Mouse (Mus musculus): ENCODE measurements around the gene Mrpl42. TPM values are rescaled to one million over a fixed set of nuclear protein-coding genes. Genes with fewer than 3 reads are reported as not detected.
A peak's percentile ranks its signal among the peaks of the same experiment; 100 is the strongest.

Mrpl42 gene
- total and polyA plus RNA-seq, 3 experiments, result 14.5 to 113 (median 109) TPM

- Histone ChIP-seq H3K27me3 (ENCODE audit: insufficient read depth, low read length) (no peaks in the 10 kb centered on the region), H3K4me1 (ENCODE audit: insufficient read depth, low read depth, low read length) (peaks cover 32% of the 10 kb centered on the region), H3K9me3 (replicated peaks) (peaks cover 5% of the 10 kb centered on the region), H3K36me3 (replicated peaks) (peaks cover 7% of the 10 kb centered on the region), H3K4me3 (ENCODE audit: low read depth, low read length) (peak overlapping the region; percentile 92)
- TF ChIP-seq CTCF (IDR thresholded peaks at IDR 0.05; ENCODE audit: low read depth, low read length), result no peak
- no peak for TF ChIP-seq TAL1 (conservative IDR thresholded peaks at IDR 0.05; ENCODE audit: low read depth, low read length)
- TF ChIP-seq GATA2 (IDR thresholded peaks at IDR 0.05; ENCODE audit: borderline replicate concordance, low read depth, low read length), result no peak
- TF ChIP-seq GATA1 (IDR thresholded peaks at IDR 0.05; ENCODE audit: borderline replicate concordance, low read length), result no peak
- no peak for TF ChIP-seq POLR2AphosphoS5 (IDR thresholded peaks at IDR 0.05; ENCODE audit: insufficient replicate concordance, low read depth, low read length)
- ATAC-seq (ENCODE audit: extremely low read depth, insufficient number of reproducible peaks, low FRiP score, poor library complexity, severe bottlenecking) (no peak), DNase-seq (ENCODE audit: low spot score) (no peak)
Measured at GRCm38 (mm10) chr10:95513768-95514556, 12.2 kb upstream of the Mrpl42 start.

GRCm38 (mm10) chr10:95512635-95513034 lies 10.9 kb upstream of the Mrpl42 start:
- ATAC-seq (ENCODE audit: extremely low read depth, insufficient number of reproducible peaks, low FRiP score, poor library complexity, severe bottlenecking), result no peak
- Histone ChIP-seq H3K9me3 (replicated peaks) (peaks cover 5% of the 10 kb centered on the region), H3K4me1 (ENCODE audit: insufficient read depth, low read depth, low read length) (peaks cover 32% of the 10 kb centered on the region), H3K27me3 (ENCODE audit: insufficient read depth, low read length) (peaks cover 4% of the 10 kb centered on the region), H3K36me3 (replicated peaks) (peaks cover 2% of the 10 kb centered on the region), H3K4me3 (ENCODE audit: low read depth, low read length) (no peak overlapping the region)
- TF ChIP-seq GATA1 (IDR thresholded peaks at IDR 0.05; ENCODE audit: borderline replicate concordance, low read length) (no peak), GATA2 (IDR thresholded peaks at IDR 0.05; ENCODE audit: borderline replicate concordance, low read depth, low read length) (no peak), POLR2AphosphoS5 (IDR thresholded peaks at IDR 0.05; ENCODE audit: insufficient replicate concordance, low read depth, low read length) (no peak), CTCF (IDR thresholded peaks at IDR 0.05; ENCODE audit: low read depth, low read length) (no peak), TAL1 (conservative IDR thresholded peaks at IDR 0.05; ENCODE audit: low read depth, low read length) (no peak)
- DNase-seq (ENCODE audit: low spot score), result no peak

DNA sequence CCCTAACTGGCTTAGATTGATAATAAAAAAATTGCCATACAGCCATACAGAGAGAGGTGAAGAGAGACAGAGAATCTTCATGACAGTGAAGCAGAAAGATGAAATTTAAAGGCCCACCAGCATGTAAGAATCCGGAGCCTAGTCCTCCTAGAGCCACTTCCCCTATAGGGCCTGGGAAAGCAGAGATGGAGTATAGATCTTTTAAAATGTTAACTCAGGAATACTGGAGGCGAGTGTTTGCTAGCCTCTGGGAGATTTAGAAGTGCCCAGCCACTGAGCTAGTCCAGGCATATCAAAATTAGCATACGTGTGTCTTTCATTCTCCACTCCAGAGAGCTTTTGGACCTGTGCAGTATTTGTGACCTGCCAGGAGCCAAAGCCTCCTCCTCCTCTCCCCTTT lies 7.5 kb upstream of the Mrpl42 start:
- no peak overlapping the region for H3K4me3 ChIP-seq (ENCODE audit: low read depth, low read length)
- no peak for ATAC-seq (ENCODE audit: extremely low read depth, insufficient number of reproducible peaks, low FRiP score, poor library complexity, severe bottlenecking)
- TF ChIP-seq GATA2 (IDR thresholded peaks at IDR 0.05; ENCODE audit: borderline replicate concordance, low read depth, low read length) (no peak), POLR2AphosphoS5 (IDR thresholded peaks at IDR 0.05; ENCODE audit: insufficient replicate concordance, low read depth, low read length) (no peak), TAL1 (conservative IDR thresholded peaks at IDR 0.05; ENCODE audit: low read depth, low read length) (no peak)
- H3K4me1 ChIP-seq (ENCODE audit: insufficient read depth, low read depth, low read length), result peaks cover 26% of the 10 kb centered on the region
- peaks cover 12% of the 10 kb centered on the region for H3K27me3 ChIP-seq (ENCODE audit: insufficient read depth, low read length)
- H3K36me3 ChIP-seq (replicated peaks), result no peaks in the 10 kb centered on the region
- DNase-seq (ENCODE audit: low spot score), result no peak
- peaks cover 5% of the 10 kb centered on the region for H3K9me3 ChIP-seq (replicated peaks)

GRCm38 (mm10) chr10:95508793-95509192 lies 7.1 kb upstream of the Mrpl42 start:
- no peaks in the 10 kb centered on the region for H3K36me3 ChIP-seq (replicated peaks)
- peaks cover 21% of the 10 kb centered on the region for H3K4me1 ChIP-seq (ENCODE audit: insufficient read depth, low read depth, low read length)
- H3K4me3 ChIP-seq (ENCODE audit: low read depth, low read length), result no peak overlapping the region
- TF ChIP-seq POLR2AphosphoS5 (IDR thresholded peaks at IDR 0.05; ENCODE audit: insufficient replicate concordance, low read depth, low read length) (no peak), CTCF (IDR thresholded peaks at IDR 0.05; ENCODE audit: low read depth, low read length) (no peak), TAL1 (conservative IDR thresholded peaks at IDR 0.05; ENCODE audit: low read depth, low read length) (no peak), GATA1 (IDR thresholded peaks at IDR 0.05; ENCODE audit: borderline replicate concordance, low read length) (no peak), GATA2 (IDR thresholded peaks at IDR 0.05; ENCODE audit: borderline replicate concordance, low read depth, low read length) (no peak)
- no peak for DNase-seq (ENCODE audit: low spot score)
- peaks cover 5% of the 10 kb centered on the region for H3K9me3 ChIP-seq (replicated peaks)
- H3K27me3 ChIP-seq (ENCODE audit: insufficient read depth, low read length), result peaks cover 12% of the 10 kb centered on the region
- no peak for ATAC-seq (ENCODE audit: extremely low read depth, insufficient number of reproducible peaks, low FRiP score, poor library complexity, severe bottlenecking)

- Histone ChIP-seq H3K4me3 (ENCODE audit: low read depth, low read length) (no peak overlapping the region), H3K27me3 (ENCODE audit: insufficient read depth, low read length) (peaks cover 14% of the 10 kb centered on the region), H3K9me3 (replicated peaks) (peaks cover 5% of the 10 kb centered on the region), H3K36me3 (replicated peaks) (no peaks in the 10 kb centered on the region), H3K4me1 (ENCODE audit: insufficient read depth, low read depth, low read length) (peaks cover 16% of the 10 kb centered on the region)
- DNase-seq (ENCODE audit: low spot score), result no peak
- no peak for ATAC-seq (ENCODE audit: extremely low read depth, insufficient number of reproducible peaks, low FRiP score, poor library complexity, severe bottlenecking)
- no peak for TF ChIP-seq GATA2 (IDR thresholded peaks at IDR 0.05; ENCODE audit: borderline replicate concordance, low read depth, low read length)
- TF ChIP-seq CTCF (IDR thresholded peaks at IDR 0.05; ENCODE audit: low read depth, low read length), result no peak
- no peak for TF ChIP-seq POLR2AphosphoS5 (IDR thresholded peaks at IDR 0.05; ENCODE audit: insufficient replicate concordance, low read depth, low read length)
- TF ChIP-seq TAL1 (conservative IDR thresholded peaks at IDR 0.05; ENCODE audit: low read depth, low read length), result no peak
- TF ChIP-seq GATA1 (IDR thresholded peaks at IDR 0.05; ENCODE audit: borderline replicate concordance, low read length), result no peak
Measured at GRCm38 (mm10) chr10:95508126-95508525, 6.4 kb upstream of the Mrpl42 start.

DNA sequence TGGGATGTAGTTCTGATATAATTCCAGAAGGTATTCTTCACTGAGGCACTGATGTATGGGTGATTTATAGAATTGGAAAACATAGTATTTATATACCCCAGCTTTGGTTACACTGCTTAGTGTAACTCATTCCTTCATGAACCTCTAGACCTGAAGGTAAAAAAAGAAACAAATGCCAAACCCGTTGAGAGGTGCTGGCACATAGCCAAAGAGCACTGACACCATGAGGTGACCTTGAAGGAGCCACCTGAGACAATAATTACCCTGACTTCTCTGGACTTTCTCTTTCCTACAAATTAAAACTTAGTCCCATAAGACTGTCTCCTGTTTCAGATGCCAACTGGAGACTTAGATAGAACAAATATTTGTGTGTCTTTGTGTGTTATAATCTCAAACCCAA lies 2.6 kb upstream of the Mrpl42 start:
- TF ChIP-seq POLR2AphosphoS5 (IDR thresholded peaks at IDR 0.05; ENCODE audit: insufficient replicate concordance, low read depth, low read length), result no peak
- no peak for TF ChIP-seq GATA1 (IDR thresholded peaks at IDR 0.05; ENCODE audit: borderline replicate concordance, low read length)
- TF ChIP-seq CTCF (IDR thresholded peaks at IDR 0.05; ENCODE audit: low read depth, low read length), result no peak
- no peak for TF ChIP-seq GATA2 (IDR thresholded peaks at IDR 0.05; ENCODE audit: borderline replicate concordance, low read depth, low read length)
- no peak for TF ChIP-seq TAL1 (conservative IDR thresholded peaks at IDR 0.05; ENCODE audit: low read depth, low read length)
- ATAC-seq (ENCODE audit: extremely low read depth, insufficient number of reproducible peaks, low FRiP score, poor library complexity, severe bottlenecking), result no peak
- DNase-seq (ENCODE audit: low spot score), result no peak
- H3K27me3 ChIP-seq (ENCODE audit: insufficient read depth, low read length), result peaks cover 14% of the 10 kb centered on the region
- H3K9me3 ChIP-seq (replicated peaks), result no peaks in the 10 kb centered on the region
- H3K4me3 ChIP-seq (ENCODE audit: low read depth, low read length), result no peak overlapping the region
- peaks cover 18% of the 10 kb centered on the region for H3K4me1 ChIP-seq (ENCODE audit: insufficient read depth, low read depth, low read length)
- peaks cover 2% of the 10 kb centered on the region for H3K36me3 ChIP-seq (replicated peaks)
